Mouse (Mus musculus) testis, adult 2 months (tissue): ENCODE results near the gene Pcnx. TPM values are rescaled to one million over a fixed set of nuclear protein-coding genes. Genes with fewer than 3 reads are reported as not detected.

Experiments used
- H3K27ac ChIP-seq: fragments of 200-500 bp; 2 replicates; pipeline ENCODE4 v1.5.1; 2012; ENCODE audit warnings: low read depth, low read length; ENCODE audit not compliant: control insufficient read depth, insufficient read depth
- H3K27me3 ChIP-seq: fragments of 200-500 bp; 2 replicates; pipeline ENCODE4 v1.6.1; 2012; ENCODE audit warnings: mild to moderate bottlenecking, low read length, moderate library complexity; ENCODE audit not compliant: control insufficient read depth, insufficient read depth
- H3K36me3 ChIP-seq: fragments of 200-500 bp; 2 replicates; pipeline ENCODE4 v1.6.1; 2012; ENCODE audit warnings: mild to moderate bottlenecking, low read length; ENCODE audit not compliant: control insufficient read depth, insufficient read depth
- H3K4me1 ChIP-seq: fragments of 200-500 bp; 2 replicates; pipeline ENCODE4 v1.6.1; 2012; ENCODE audit warnings: low read length; ENCODE audit not compliant: control insufficient read depth, insufficient read depth
- H3K4me3 ChIP-seq: fragments of 200-500 bp; 2 replicates; pipeline ENCODE4 v1.5.1; 2012; ENCODE audit warnings: low read depth, mild to moderate bottlenecking, low read length, moderate library complexity, mixed read lengths; ENCODE audit not compliant: control insufficient read depth
- CTCF ChIP-seq: fragments of 200-500 bp; IDR thresholded peaks from 2 replicates; pipeline ENCODE4 v1.5.1; 2012; ENCODE audit warnings: low read depth, mild to moderate bottlenecking, inconsistent platforms, low read length, moderate library complexity; ENCODE audit not compliant: control insufficient read depth, insufficient read depth, insufficient replicate concordance
- POLR2A ChIP-seq: fragments of 200-500 bp; IDR thresholded peaks from 2 replicates; pipeline ENCODE4 v1.6.1; 2012; ENCODE audit warnings: low read depth, mild to moderate bottlenecking, inconsistent platforms, low read length, moderate library complexity; ENCODE audit not compliant: control insufficient read depth
- polyA plus RNA-seq: library from polyadenylated mRNA; depleted of rRNA; stranded (reverse); fragments of >200 nt; gene quantifications from 2 replicates; pipeline ENCODE4 v1.2.3, GENCODE M21; 2012

Pcnx gene
- polyA plus RNA-seq, 1 experiment, result 54.2 TPM

DNA sequence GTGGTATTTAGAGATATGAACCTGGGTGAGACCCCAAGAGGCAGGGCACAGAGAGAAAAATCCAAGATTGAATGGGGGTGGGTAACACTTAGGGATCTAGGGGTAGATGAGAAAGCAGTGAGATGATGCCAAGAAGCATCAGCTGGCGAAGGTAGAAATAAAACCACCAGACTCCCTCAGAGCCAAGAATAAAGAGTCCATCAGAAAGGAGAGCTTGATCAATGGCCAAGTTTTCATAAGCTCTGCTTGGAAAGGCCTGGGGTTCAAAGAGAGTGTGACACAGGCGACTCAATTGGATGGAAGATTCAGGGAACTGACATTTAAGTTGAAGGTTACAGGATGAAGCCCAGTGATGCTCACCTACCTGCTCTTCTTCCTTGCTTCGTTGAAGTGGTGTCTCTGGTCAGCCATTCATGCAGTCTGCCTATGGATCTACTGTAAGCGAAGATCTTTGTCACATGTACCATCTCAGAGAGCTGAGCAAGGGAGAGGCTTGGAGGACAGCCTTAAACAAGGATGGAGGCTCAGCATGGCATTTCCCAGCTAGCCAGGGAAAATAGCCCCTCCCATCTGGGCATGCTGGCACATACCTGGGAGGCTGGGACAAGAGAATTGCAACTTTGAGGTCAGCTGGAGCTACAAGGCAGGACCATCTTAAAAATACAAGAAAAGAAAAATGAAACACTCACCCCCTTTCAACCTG, 36.9 kb upstream of the Pcnx start:
- Histone ChIP-seq H3K36me3 (no peaks in the 10 kb centered on the region), H3K4me1 (no peaks in the 10 kb centered on the region), H3K27ac (no peak overlapping the region), H3K4me3 (no peak overlapping the region), H3K27me3 (no peaks in the 10 kb centered on the region)
- TF ChIP-seq CTCF (no peak), POLR2A (no peak)

DNA sequence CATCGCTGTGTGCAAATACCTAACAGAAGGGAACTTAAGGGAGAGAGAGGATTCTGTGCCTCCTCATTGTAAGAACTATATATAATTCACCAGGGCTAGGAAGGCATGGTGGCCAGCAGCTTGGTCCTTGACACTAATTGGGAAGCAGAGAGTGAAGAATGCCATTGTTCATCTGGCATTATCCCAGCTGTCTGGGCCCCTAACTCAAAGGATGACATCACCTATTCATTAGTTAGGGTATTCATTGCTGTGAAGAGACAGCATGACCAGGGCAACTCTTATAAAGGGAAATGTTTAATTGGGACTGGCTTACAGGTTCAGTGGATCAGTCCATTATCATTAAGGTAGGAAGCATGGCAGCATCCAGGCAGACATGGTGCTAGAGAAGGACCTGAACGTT, 31.5 kb upstream of the Pcnx start:
- TF ChIP-seq CTCF (no peak), POLR2A (no peak)
- H3K27ac ChIP-seq, result no peak overlapping the region

DNA sequence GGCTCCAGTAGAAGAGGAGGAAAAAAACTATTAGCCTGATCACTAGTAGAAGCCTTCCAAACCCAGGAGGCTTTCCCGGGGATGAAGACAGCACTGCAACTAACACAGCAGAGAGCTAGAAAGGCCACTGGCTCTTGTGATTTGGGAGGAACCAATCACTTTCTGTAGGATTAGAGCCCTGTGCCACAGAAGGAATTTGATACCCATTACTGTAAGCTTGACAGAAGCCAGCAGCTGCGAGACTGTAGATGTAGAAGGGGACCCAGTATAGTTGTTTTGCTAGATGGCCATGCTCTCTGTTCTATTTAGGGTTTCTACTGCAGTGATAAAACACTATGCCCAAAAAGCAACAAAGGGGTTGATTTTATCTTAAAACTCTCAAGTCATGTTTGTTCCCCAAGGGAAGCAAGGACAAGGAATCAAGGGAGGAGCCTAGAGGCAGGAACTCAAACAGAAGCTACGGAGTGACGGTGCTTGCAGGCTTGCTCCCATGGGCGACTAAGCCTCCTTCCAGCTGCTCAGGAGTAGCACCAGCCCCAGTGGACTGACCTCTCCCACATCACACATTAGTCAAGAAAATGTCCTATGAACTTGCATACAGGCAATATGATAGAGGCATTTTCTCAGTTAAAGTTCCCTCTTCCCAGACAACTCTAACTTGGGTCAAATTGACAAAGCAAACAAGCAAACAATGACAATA, 27.6 kb upstream of the Pcnx start:
- H3K4me3 ChIP-seq, result no peak overlapping the region
- H3K4me1 ChIP-seq, result no peaks in the 10 kb centered on the region
- no peaks in the 10 kb centered on the region for H3K36me3 ChIP-seq
- TF ChIP-seq POLR2A (no peak), CTCF (no peak)
- H3K27me3 ChIP-seq, result no peaks in the 10 kb centered on the region
- no peak overlapping the region for H3K27ac ChIP-seq

More for the DNA sequence above, 31.5 kb upstream of the Pcnx start:
- Histone ChIP-seq H3K4me1 (no peaks in the 10 kb centered on the region), H3K36me3 (no peaks in the 10 kb centered on the region), H3K27me3 (no peaks in the 10 kb centered on the region), H3K4me3 (no peak overlapping the region)

DNA sequence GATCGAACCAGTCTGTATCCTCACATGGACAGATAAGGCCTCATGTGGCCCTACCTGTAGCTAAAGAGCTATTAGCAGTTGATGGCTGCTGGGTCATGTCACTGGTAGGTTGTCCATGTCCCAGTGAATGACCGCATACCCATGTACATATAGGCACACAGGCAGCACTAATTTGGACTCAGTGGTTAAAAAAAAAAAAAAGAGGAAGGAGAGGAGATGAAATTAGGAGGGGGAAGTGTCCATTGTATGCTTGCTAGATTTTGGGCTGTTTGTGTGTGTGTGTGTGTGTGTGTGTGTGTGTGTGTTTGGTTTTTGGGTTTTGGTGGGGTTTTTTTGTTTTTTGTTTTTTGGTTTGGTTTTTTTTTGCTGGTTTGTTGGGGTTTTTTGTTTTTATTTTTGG, 26.7 kb upstream of the Pcnx start:
- no peaks in the 10 kb centered on the region for H3K36me3 ChIP-seq
- no peaks in the 10 kb centered on the region for H3K27me3 ChIP-seq
- no peak overlapping the region for H3K27ac ChIP-seq
- H3K4me3 ChIP-seq, result no peak overlapping the region
- no peak for TF ChIP-seq CTCF
- no peak for TF ChIP-seq POLR2A
- H3K4me1 ChIP-seq, result no peaks in the 10 kb centered on the region

DNA sequence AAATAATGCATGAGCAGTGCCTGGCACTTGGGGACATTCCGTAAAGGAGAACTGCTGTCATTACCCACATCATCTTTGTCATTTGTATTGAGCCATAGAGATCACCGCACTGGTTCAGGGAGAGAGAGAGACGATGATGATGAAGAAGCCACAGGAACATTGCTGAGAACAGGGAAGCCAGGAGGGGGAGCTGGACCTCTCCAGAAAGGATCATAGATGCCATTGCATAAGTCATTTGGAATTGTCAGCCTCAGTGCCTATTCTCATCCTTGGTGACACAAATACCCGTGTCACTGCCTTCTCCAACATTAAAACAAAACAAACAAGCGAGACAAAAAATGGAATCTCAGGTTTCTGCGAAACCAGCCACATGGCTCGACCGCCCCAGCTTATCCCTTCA, 23.7 kb upstream of the Pcnx start:
- TF ChIP-seq POLR2A (no peak), CTCF (no peak)
- Histone ChIP-seq H3K27ac (no peak overlapping the region), H3K27me3 (no peaks in the 10 kb centered on the region), H3K4me1 (no peaks in the 10 kb centered on the region), H3K4me3 (no peak overlapping the region), H3K36me3 (no peaks in the 10 kb centered on the region)

DNA sequence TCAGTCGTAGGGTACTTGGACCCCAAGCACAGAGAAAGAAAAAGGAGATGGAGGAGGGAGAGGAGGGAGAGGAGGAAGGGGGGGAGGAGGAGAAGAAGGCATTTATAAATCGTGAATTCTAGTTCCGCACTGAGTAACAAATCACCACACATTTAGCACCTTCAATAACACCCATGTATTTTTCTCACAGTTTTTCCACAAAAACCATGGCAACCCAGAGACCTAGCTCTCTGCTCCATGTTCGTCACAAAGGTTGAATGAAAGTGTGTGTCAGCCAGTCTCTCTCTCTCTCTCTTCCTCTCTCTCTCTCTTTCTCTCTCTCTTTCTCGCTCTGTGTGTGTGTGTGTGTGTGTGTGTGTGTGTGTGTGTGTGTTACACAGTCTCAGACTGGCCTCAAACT, 22.4 kb upstream of the Pcnx start:
- H3K36me3 ChIP-seq, result no peaks in the 10 kb centered on the region
- no peak overlapping the region for H3K4me3 ChIP-seq
- no peaks in the 10 kb centered on the region for H3K4me1 ChIP-seq
- TF ChIP-seq POLR2A (no peak), CTCF (no peak)
- H3K27me3 ChIP-seq, result no peaks in the 10 kb centered on the region
- no peak overlapping the region for H3K27ac ChIP-seq

DNA sequence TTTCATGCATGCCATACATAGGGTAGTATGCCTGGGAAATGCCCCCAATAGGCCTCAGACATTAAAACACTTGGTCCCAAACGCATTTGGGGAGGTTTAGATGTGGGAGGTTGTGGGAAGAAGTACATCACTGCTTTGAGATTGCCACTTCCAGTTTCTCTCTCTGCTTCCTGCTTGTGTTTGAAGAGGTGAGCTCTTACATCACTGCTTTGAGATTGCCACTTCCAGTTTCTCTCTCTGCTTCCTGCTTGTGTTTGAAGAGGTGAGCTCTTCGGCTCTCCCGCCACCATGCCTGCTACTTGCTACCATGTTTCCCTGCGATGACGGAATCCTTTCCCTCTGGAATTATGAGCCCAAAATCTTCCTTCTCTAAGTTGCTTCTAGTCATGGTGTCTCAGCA, 20.2 kb upstream of the Pcnx start:
- TF ChIP-seq CTCF (no peak), POLR2A (no peak)
- Histone ChIP-seq H3K36me3 (no peaks in the 10 kb centered on the region), H3K27ac (no peak overlapping the region), H3K27me3 (no peaks in the 10 kb centered on the region), H3K4me1 (peaks cover under 1% of the 10 kb centered on the region; the same call in 1 of the 2 replicates), H3K4me3 (no peak overlapping the region; the same call in 1 of the 2 replicates)

DNA sequence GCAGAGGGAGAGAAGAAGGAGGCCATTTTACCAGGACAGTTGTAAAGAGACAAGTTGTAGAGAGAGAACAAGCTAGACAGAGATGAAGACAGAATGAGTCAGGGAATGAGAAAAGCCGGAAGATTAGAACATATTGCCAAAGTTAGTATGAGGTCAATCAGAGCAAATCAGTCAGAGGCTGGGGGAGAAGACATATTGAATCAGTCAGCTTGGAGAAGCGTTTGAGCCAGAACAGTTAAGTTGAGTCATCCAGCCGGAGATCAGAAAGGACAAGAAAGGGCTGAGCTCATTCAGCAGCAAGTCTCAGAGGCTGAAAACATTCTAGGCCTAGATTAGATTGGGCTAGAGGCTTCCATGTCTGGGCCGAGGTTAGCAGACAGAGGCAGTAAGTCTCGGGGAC, 18.8 kb upstream of the Pcnx start:
- H3K4me3 ChIP-seq, result peak overlapping the region; percentile 67
- peaks cover 9% of the 10 kb centered on the region for H3K4me1 ChIP-seq
- no peak for TF ChIP-seq CTCF
- TF ChIP-seq POLR2A, result no peak
- no peaks in the 10 kb centered on the region for H3K27me3 ChIP-seq
- no peak overlapping the region for H3K27ac ChIP-seq
- H3K36me3 ChIP-seq, result no peaks in the 10 kb centered on the region
